Mouse (Mus musculus) thymus, adult 2 months (tissue): ENCODE results near the gene Narfl.

Experiments used
- CTCF ChIP-seq: fragments of 200-500 bp; IDR thresholded peaks from 2 replicates; pipeline ENCODE4 v1.5.1; 2012; ENCODE audit warnings: mild to moderate bottlenecking, control low read depth, low read length, moderate library complexity, borderline replicate concordance; ENCODE audit not compliant: control insufficient read depth, poor library complexity, insufficient read depth; ENCODE audit errors: extremely low read depth
- POLR2A ChIP-seq: fragments of 200-500 bp; IDR thresholded peaks from 2 replicates; pipeline ENCODE4 v1.6.1; 2012; ENCODE audit warnings: mild to moderate bottlenecking, low read length, control low read depth, moderate library complexity; ENCODE audit not compliant: control insufficient read depth, poor library complexity, insufficient read depth; ENCODE audit errors: extremely low read depth

DNA sequence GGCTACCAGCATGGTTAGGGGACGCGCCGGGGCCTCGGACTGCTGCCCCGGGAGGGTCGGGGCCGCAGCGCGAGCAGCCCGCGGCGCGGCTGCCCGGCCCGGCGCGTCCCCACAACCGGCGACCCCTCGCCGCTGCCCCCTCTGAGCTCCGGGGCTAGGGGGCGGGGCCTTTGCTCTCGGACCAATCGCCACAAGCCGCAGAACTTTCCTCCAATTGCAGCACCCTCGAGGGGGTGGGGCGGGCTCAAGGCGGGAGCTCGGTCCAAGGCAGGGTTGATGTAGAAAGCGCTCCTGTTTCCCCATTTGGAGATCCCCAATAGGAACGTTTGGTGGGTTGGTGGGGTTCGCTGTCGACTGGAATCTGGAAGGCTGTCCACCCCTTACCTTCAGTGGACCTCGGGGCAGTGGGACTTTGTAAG, 23.4 kb downstream of the Narfl start, which contains the start of gene Metrn:
- TF ChIP-seq CTCF, result 0 out of 2 replicates have a peak, but pooled peaks have one; percentile 35
- peak; percentile 73 for TF ChIP-seq POLR2A
